Mouse (Mus musculus) embryonic stem cell, embryonic (primary cell): ENCODE results near the gene Tor1b.

ENCODE experiments used
- CTCF ChIA-PET, 4 experiments: fragments of 300-600 bp in 2 of 4; fragments of 350-600 bp in 2 of 4; sonication (Branson Sonifier 250); formaldehyde crosslinking; loops; one replicate each; lab custom pipeline; 2022; ENCODE audit warnings: inconsistent platforms in 2 of 4; lab: Charles Lee
- POLR2A ChIA-PET, 4 experiments: fragments of 300-600 bp in 2 of 4; fragments of 350-600 bp in 2 of 4; sonication (Branson Sonifier 250); formaldehyde crosslinking; loops; one replicate each; lab custom pipeline; 2022; ENCODE audit warnings: antibody characterized with exemption in 4 of 4, inconsistent platforms in 1 of 4; lab: Charles Lee

Tor1b gene

GRCm38 (mm10) chr2:30926381-30926780 lies 26.4 kb upstream of the Tor1b start:
- POLR2A ChIA-PET: interaction anchor here (0.7 to 4.3 kb wide), 18 partner anchors 8 to 237 kb away, joined by 3 to 22 read pairs (median 4); partner anchors contain the start of genes Ntmt1 (in 1 of the 4) and Tor1b (in 1 of the 4)
- CTCF ChIA-PET: interaction anchor here in 3 of 4 experiments (0.6 to 4.0 kb wide), 16 partner anchors 8 to 486 kb away, joined by 3 to 36 read pairs (median 4); partner anchors contain the start of genes Tor1a (in 1 of the 3) and Tor1b (in 1 of the 3)

GRCm38 (mm10) chr2:30927151-30927781 lies 25.5 kb upstream of the Tor1b start:
- POLR2A ChIA-PET: interaction anchor here (0.5 to 4.3 kb wide), 29 partner anchors 8 to 237 kb away, joined by 3 to 22 read pairs (median 4); partner anchors contain the start of genes Tor1b (in 2 of the 4) and Ntmt1 (in 1 of the 4)
- CTCF ChIA-PET: interaction anchor here (0.6 to 4.0 kb wide), 21 partner anchors 9 to 487 kb away, joined by 3 to 36 read pairs (median 3); partner anchors contain the start of genes Tor1a (in 1 of the 4) and Tor1b (in 1 of the 4)

GRCm38 (mm10) chr2:30927844-30928628 lies 24.7 kb upstream of the Tor1b start:
- ChIA-PET POLR2A (interaction anchor here in 3 of 4 experiments (0.6 to 4.3 kb wide), 21 partner anchors 9 to 467 kb away, joined by 3 to 22 read pairs (median 6); partner anchors contain the start of genes Ntmt1 (in 1 of the 3) and Tor1b (in 1 of the 3)), CTCF (interaction anchor here (0.6 to 4.0 kb wide), 42 partner anchors 9 to 810 kb away, joined by 3 to 36 read pairs (median 6); partner anchors contain the start of genes Ntmt1 (in 1 of the 4), Tor1a (in 1 of the 4) and Tor1b (in 1 of the 4))

- ChIA-PET POLR2A (interaction anchor here (0.5 to 4.3 kb wide), 46 partner anchors 9 to 1102 kb away, joined by 3 to 22 read pairs (median 4); partner anchors contain the start of genes Tor1b (in 2 of the 4), Gpr107 (in 1 of the 4), Ier5l (in 1 of the 4) and Miga2 (in 1 of the 4)), CTCF (interaction anchor here (0.6 to 4.0 kb wide), 81 partner anchors 9 to 1084 kb away, joined by 3 to 36 read pairs (median 4); partner anchors contain the start of genes Tor1a (in 2 of the 4), Asb6 (in 1 of the 4), BC005624 (in 1 of the 4) and Miga2 (in 1 of the 4))
Observed at GRCm38 (mm10) chr2:30928893-30929482, 23.8 kb upstream of the Tor1b start.

- CTCF ChIA-PET: interaction anchor here (0.6 to 4.0 kb wide), 77 partner anchors 9 to 1085 kb away, joined by 3 to 36 read pairs (median 4); partner anchors contain the start of genes Ntmt1 (in 2 of the 4), Asb6 (in 1 of the 4), BC005624 (in 1 of the 4) and Miga2 (in 1 of the 4)
- POLR2A ChIA-PET: interaction anchor here (0.5 to 4.3 kb wide), 42 partner anchors 9 to 1102 kb away, joined by 3 to 22 read pairs (median 4); partner anchors contain the start of genes Tor1b (in 2 of the 4), Gpr107 (in 1 of the 4), Ier5l (in 1 of the 4) and Miga2 (in 1 of the 4)
Observed at GRCm38 (mm10) chr2:30929483-30930045, 23.2 kb upstream of the Tor1b start, which contains the start of gene Ptges. Ptges (minus strand) TSS chr2:30929863.

GRCm38 (mm10) chr2:30930846-30931245 lies 21.9 kb upstream of the Tor1b start:
- POLR2A ChIA-PET: interaction anchor here in 1 of 4 experiments (1.2 kb wide), 1 partner anchor 239 kb away, joined by 3 read pairs; no protein-coding TSS in a partner anchor
- CTCF ChIA-PET: interaction anchor here in 3 of 4 experiments (0.7 to 1.9 kb wide), 5 partner anchors 29 to 316 kb away, joined by 3 to 7 read pairs (median 3); partner anchors contain the start of gene Ntmt1 (in 1 of the 3)

- ChIA-PET POLR2A (interaction anchor here in 2 of 4 experiments (0.6 to 1.2 kb wide), 4 partner anchors 55 to 262 kb away, joined by 3 to 6 read pairs (median 3); no protein-coding TSS in a partner anchor), CTCF (interaction anchor here in 3 of 4 experiments (1.0 to 1.9 kb wide), 5 partner anchors 41 to 496 kb away, joined by 3 to 7 read pairs (median 3); partner anchors contain the start of gene Ntmt1 (in 1 of the 3))
Observed at GRCm38 (mm10) chr2:30931922-30932321, 20.8 kb upstream of the Tor1b start.

GRCm38 (mm10) chr2:30933032-30933431 lies 19.7 kb upstream of the Tor1b start:
- ChIA-PET CTCF (interaction anchor here (0.6 to 3.0 kb wide), 11 partner anchors 29 to 767 kb away, joined by 3 to 24 read pairs (median 6); no protein-coding TSS in a partner anchor), POLR2A (interaction anchor here in 2 of 4 experiments (0.7 to 1.2 kb wide), 3 partner anchors 10 to 30 kb away, joined by 3 to 4 read pairs (median 3); partner anchors contain the start of gene Tor1b (in 1 of the 2))

- ChIA-PET POLR2A (interaction anchor here in 3 of 4 experiments (0.5 to 1.9 kb wide), 8 partner anchors 11 to 208 kb away, joined by 3 to 7 read pairs (median 3); partner anchors contain the start of gene Fnbp1 (in 1 of the 3)), CTCF (interaction anchor here (0.6 to 3.0 kb wide), 42 partner anchors 9 to 854 kb away, joined by 3 to 24 read pairs (median 4); partner anchors contain the start of genes Tor1b (in 2 of the 4) and Ntmt1 (in 1 of the 4))
Observed at GRCm38 (mm10) chr2:30933917-30934450, 18.8 kb upstream of the Tor1b start.

GRCm38 (mm10) chr2:30936808-30937207 lies 16.0 kb upstream of the Tor1b start:
- ChIA-PET POLR2A (interaction anchor here in 2 of 4 experiments (0.6 to 2.3 kb wide), 3 partner anchors 10 to 152 kb away, joined by 3 to 8 read pairs (median 3); no protein-coding TSS in a partner anchor), CTCF (interaction anchor here in 1 of 4 experiments (2.4 kb wide), 1 partner anchor 8 kb away, joined by 18 read pairs; the partner anchor contains the start of gene Ptges)

GRCm38 (mm10) chr2:30937731-30938130 lies 15.0 kb upstream of the Tor1b start:
- ChIA-PET CTCF (interaction anchor here in 2 of 4 experiments (1.0 to 2.7 kb wide), 7 partner anchors 8 to 468 kb away, joined by 3 to 25 read pairs (median 7); partner anchors contain the start of genes Ptges (in 2 of the 2) and Tor1b (in 1 of the 2)), POLR2A (interaction anchor here in 3 of 4 experiments (0.7 to 2.7 kb wide), 8 partner anchors 8 to 137 kb away, joined by 3 to 16 read pairs (median 8); partner anchors contain the start of genes Ptges (in 2 of the 3), Tor1a (in 1 of the 3) and Tor1b (in 1 of the 3))

- POLR2A ChIA-PET: interaction anchor here in 3 of 4 experiments (0.5 to 3.0 kb wide), 32 partner anchors 9 to 464 kb away, joined by 3 to 16 read pairs (median 5); partner anchors contain the start of genes Ptges (in 3 of the 3), Ntmt1 (in 2 of the 3), Tor1b (in 2 of the 3) and BC005624 (in 1 of the 3)
- CTCF ChIA-PET: interaction anchor here (0.6 to 2.9 kb wide), 21 partner anchors 9 to 469 kb away, joined by 3 to 25 read pairs (median 4); partner anchors contain the start of genes Ptges (in 3 of the 4), Gpr107 (in 1 of the 4), Ntmt1 (in 1 of the 4) and Tor1b (in 1 of the 4)
Observed at GRCm38 (mm10) chr2:30938574-30938991, 14.2 kb upstream of the Tor1b start.

- ChIA-PET CTCF (interaction anchor here in 3 of 4 experiments (1.2 to 1.8 kb wide), 4 partner anchors 12 to 114 kb away, joined by 3 to 5 read pairs (median 4); partner anchors contain the start of gene Ptges (in 1 of the 3)), POLR2A (interaction anchor here in 2 of 4 experiments (0.5 to 1.8 kb wide), 6 partner anchors 9 to 376 kb away, joined by 3 to 8 read pairs (median 4); partner anchors contain the start of gene Tor1b (in 1 of the 2))
Observed at GRCm38 (mm10) chr2:30941586-30941985, 11.2 kb upstream of the Tor1b start.

GRCm38 (mm10) chr2:30942116-30942515 lies 10.6 kb upstream of the Tor1b start:
- ChIA-PET CTCF (interaction anchor here (0.5 to 2.0 kb wide), 25 partner anchors 11 to 506 kb away, joined by 3 to 24 read pairs (median 5); partner anchors contain the start of genes Ptges (in 4 of the 4), Tor1b (in 4 of the 4) and Tor1a (in 1 of the 4)), POLR2A (interaction anchor here (0.6 to 2.1 kb wide), 18 partner anchors 8 to 386 kb away, joined by 3 to 30 read pairs (median 4); partner anchors contain the start of genes Ptges (in 3 of the 4), Tor1b (in 3 of the 4), Ntmt1 (in 1 of the 4) and Prrx2 (in 1 of the 4))
